Mouse (Mus musculus) heart, embryonic 10.5 days (tissue): ENCODE measurements at regions not wholly inside any gene's neighbourhood (a gene's known extent, or its start where the extent isn't known, plus 50 kb on each side); places are given as distances from the start of the nearest gene placed in this dataset.

ENCODE experiments used
- DNase-seq: peaks from one replicate; pipeline ENCODE4 v3.0.0-alpha.2; 2017; ENCODE audit warnings: low spot score
- H3K27ac ChIP-seq: fragments of 300-500 bp; sonication (generic); 2 replicates; pipeline ENCODE4 v1.5.1; 2016; ENCODE audit warnings: mild to moderate bottlenecking
- H3K27me3 ChIP-seq: fragments of 300-500 bp; sonication (generic); 2 replicates; pipeline ENCODE4 v1.6.1; 2016; ENCODE audit warnings: mild to moderate bottlenecking; ENCODE audit not compliant: poor library complexity, insufficient read depth, severe bottlenecking
- H3K36me3 ChIP-seq: fragments of 300-500 bp; sonication (generic); 2 replicates; pipeline ENCODE4 v1.6.1; 2016; ENCODE audit warnings: mild to moderate bottlenecking, moderate library complexity
- H3K4me1 ChIP-seq: fragments of 300-500 bp; sonication (generic); 2 replicates; pipeline ENCODE4 v1.6.1; 2016; ENCODE audit warnings: mild to moderate bottlenecking
- H3K4me3 ChIP-seq: fragments of 300-500 bp; sonication (generic); 2 replicates; pipeline ENCODE4 v1.5.1; 2016; ENCODE audit warnings: mild to moderate bottlenecking, moderate library complexity
- H3K9me3 ChIP-seq: fragments of 300-500 bp; sonication (generic); 2 replicates; pipeline ENCODE4 v1.6.1; 2016; ENCODE audit warnings: mild to moderate bottlenecking, moderate library complexity
- WGBS: fragments of 180-500 bp; shearing (Covaris S2); methylation state at CpG from one replicate; pipeline ENCODE4 v1.1.7; 2016; 5-methylcytosine and 5-hydroxymethylcytosine counted together

GRCm38 (mm10) chr13:34446327-34446726, 101.3 kb upstream of the Slc22a23 start:
- H3K27ac ChIP-seq, result no peak overlapping the region
- H3K9me3 ChIP-seq, result no peaks in the 10 kb centered on the region
- no peaks in the 10 kb centered on the region for H3K36me3 ChIP-seq
- no peaks in the 10 kb centered on the region for H3K27me3 ChIP-seq
- DNase-seq, result no peak
- H3K4me1 ChIP-seq, result 0 out of 2 replicates have a peak, but pooled peaks cover 3% of the 10 kb centered on the region
- 74% methylated on average over 8 of the region's 8 CpGs for WGBS
- no peak overlapping the region for H3K4me3 ChIP-seq

GRCm38 (mm10) chr13:34441347-34441746, 96.4 kb upstream of the Slc22a23 start:
- Histone ChIP-seq H3K4me3 (no peak overlapping the region), H3K27me3 (no peaks in the 10 kb centered on the region), H3K9me3 (no peaks in the 10 kb centered on the region), H3K27ac (no peak overlapping the region), H3K4me1 (0 out of 2 replicates have a peak, but pooled peaks cover 9% of the 10 kb centered on the region), H3K36me3 (no peaks in the 10 kb centered on the region)
- DNase-seq, result no peak
- 75% methylated on average over 1 of the region's 1 CpGs for WGBS

GRCm38 (mm10) chr13:34427527-34427926, 82.5 kb upstream of the Slc22a23 start:
- H3K9me3 ChIP-seq, result no peaks in the 10 kb centered on the region
- 70% methylated on average over 1 of the region's 1 CpGs for WGBS
- no peaks in the 10 kb centered on the region for H3K4me1 ChIP-seq
- no peaks in the 10 kb centered on the region for H3K36me3 ChIP-seq
- no peak overlapping the region for H3K4me3 ChIP-seq
- H3K27ac ChIP-seq, result no peak overlapping the region
- no peaks in the 10 kb centered on the region for H3K27me3 ChIP-seq
- no peak for DNase-seq

GRCm38 (mm10) chr13:34424921-34425320, 79.9 kb upstream of the Slc22a23 start:
- Histone ChIP-seq H3K4me1 (no peaks in the 10 kb centered on the region), H3K9me3 (no peaks in the 10 kb centered on the region), H3K36me3 (no peaks in the 10 kb centered on the region), H3K27me3 (no peaks in the 10 kb centered on the region), H3K27ac (no peak overlapping the region), H3K4me3 (no peak overlapping the region)
- WGBS, result 56% methylated on average over 3 of the region's 3 CpGs
- DNase-seq, result no peak

- Histone ChIP-seq H3K36me3 (no peaks in the 10 kb centered on the region), H3K4me1 (no peaks in the 10 kb centered on the region), H3K9me3 (no peaks in the 10 kb centered on the region), H3K27me3 (no peaks in the 10 kb centered on the region), H3K27ac (no peak overlapping the region), H3K4me3 (no peak overlapping the region)
- WGBS, result 86% methylated on average over 3 of the region's 3 CpGs
- DNase-seq, result no peak
These were observed 76.7 kb upstream of the Slc22a23 start for GRCm38 (mm10) chr13:34421644-34422043.

GRCm38 (mm10) chr13:34420341-34421156, 75.6 kb upstream of the Slc22a23 start:
- 69% methylated on average over 8 of the region's 8 CpGs for WGBS

GRCm38 (mm10) chr13:34419061-34419460, 74.1 kb upstream of the Slc22a23 start:
- Histone ChIP-seq H3K4me3 (no peak overlapping the region), H3K27ac (no peak overlapping the region), H3K27me3 (no peaks in the 10 kb centered on the region), H3K4me1 (no peaks in the 10 kb centered on the region), H3K36me3 (no peaks in the 10 kb centered on the region), H3K9me3 (no peaks in the 10 kb centered on the region)
- no peak for DNase-seq
- WGBS, result 71% methylated on average over 3 of the region's 3 CpGs

More at GRCm38 (mm10) chr13:34420341-34421156, 75.6 kb upstream of the Slc22a23 start:
- DNase-seq, result no peak
- Histone ChIP-seq H3K36me3 (no peaks in the 10 kb centered on the region), H3K9me3 (no peaks in the 10 kb centered on the region), H3K4me1 (no peaks in the 10 kb centered on the region), H3K4me3 (no peak overlapping the region), H3K27me3 (no peaks in the 10 kb centered on the region), H3K27ac (no peak overlapping the region)

GRCm38 (mm10) chr13:34416603-34417002, 71.6 kb upstream of the Slc22a23 start:
- WGBS, result 80% methylated on average over 2 of the region's 2 CpGs
- DNase-seq, result no peak
- Histone ChIP-seq H3K27ac (no peak overlapping the region), H3K27me3 (no peaks in the 10 kb centered on the region), H3K4me3 (no peak overlapping the region), H3K9me3 (no peaks in the 10 kb centered on the region), H3K36me3 (no peaks in the 10 kb centered on the region), H3K4me1 (no peaks in the 10 kb centered on the region)

GRCm38 (mm10) chr13:34414533-34414932, 69.6 kb upstream of the Slc22a23 start:
- Histone ChIP-seq H3K27ac (no peak overlapping the region), H3K4me1 (no peaks in the 10 kb centered on the region), H3K9me3 (no peaks in the 10 kb centered on the region), H3K36me3 (no peaks in the 10 kb centered on the region), H3K4me3 (no peak overlapping the region), H3K27me3 (no peaks in the 10 kb centered on the region)
- no peak for DNase-seq
- 76% methylated on average over 2 of the region's 2 CpGs for WGBS

- Histone ChIP-seq H3K27me3 (no peaks in the 10 kb centered on the region), H3K4me3 (no peak overlapping the region), H3K9me3 (no peaks in the 10 kb centered on the region), H3K36me3 (no peaks in the 10 kb centered on the region), H3K27ac (no peak overlapping the region), H3K4me1 (peaks cover 11% of the 10 kb centered on the region; the same call in 1 of the 2 replicates)
- DNase-seq, result no peak
- 42% methylated on average over 2 of the region's 2 CpGs for WGBS
These were observed 63.7 kb upstream of the Slc22a23 start for GRCm38 (mm10) chr13:34408669-34409055.

GRCm38 (mm10) chr13:34408007-34408668, 63.2 kb upstream of the Slc22a23 start:
- Histone ChIP-seq H3K4me3 (no peak overlapping the region), H3K36me3 (no peaks in the 10 kb centered on the region), H3K27ac (no peak overlapping the region), H3K9me3 (no peaks in the 10 kb centered on the region), H3K4me1 (peaks cover 11% of the 10 kb centered on the region; the same call in 1 of the 2 replicates), H3K27me3 (no peaks in the 10 kb centered on the region)
- WGBS, result 56% methylated on average over 4 of the region's 4 CpGs
- no peak for DNase-seq

- DNase-seq, result no peak
- no peaks in the 10 kb centered on the region for H3K36me3 ChIP-seq
These were observed 61.3 kb upstream of the Slc22a23 start for GRCm38 (mm10) chr13:34406291-34406690.

GRCm38 (mm10) chr13:34402631-34403030, 57.6 kb upstream of the Slc22a23 start:
- no peak overlapping the region for H3K4me3 ChIP-seq
- H3K27me3 ChIP-seq, result no peaks in the 10 kb centered on the region
- 84% methylated on average over 1 of the region's 1 CpGs for WGBS
- H3K9me3 ChIP-seq, result no peaks in the 10 kb centered on the region
- H3K27ac ChIP-seq, result no peak overlapping the region
- H3K36me3 ChIP-seq, result no peaks in the 10 kb centered on the region
- no peak for DNase-seq
- H3K4me1 ChIP-seq, result peaks cover 3% of the 10 kb centered on the region; the same call in 1 of the 2 replicates

More at GRCm38 (mm10) chr13:34406291-34406690, 61.3 kb upstream of the Slc22a23 start:
- peaks cover 11% of the 10 kb centered on the region; the same call in 1 of the 2 replicates for H3K4me1 ChIP-seq
- H3K4me3 ChIP-seq, result no peak overlapping the region
- no peaks in the 10 kb centered on the region for H3K27me3 ChIP-seq
- H3K27ac ChIP-seq, result no peak overlapping the region
- no peaks in the 10 kb centered on the region for H3K9me3 ChIP-seq
